Mouse (Mus musculus) activated CD4-positive, CD25-positive, alpha-beta regulatory T cell, adult 4 months (primary cell): ENCODE data around the gene Ptprm. TPM values are rescaled to one million over a fixed set of nuclear protein-coding genes. Genes with fewer than 3 reads are reported as not detected.

Source experiments
- ATAC-seq: one replicate; pipeline ENCODE4 v1.8.0; 2017
- polyA plus RNA-seq, 2 experiments: library from polyadenylated mRNA; unstranded; fragments of 100-300 nt; shearing (Covaris generic); gene quantifications; one replicate each; pipeline ENCODE4 v1.2.1; 2017

Ptprm gene
- polyA plus RNA-seq, 2 experiments from 2014 or later: not detected

DNA sequence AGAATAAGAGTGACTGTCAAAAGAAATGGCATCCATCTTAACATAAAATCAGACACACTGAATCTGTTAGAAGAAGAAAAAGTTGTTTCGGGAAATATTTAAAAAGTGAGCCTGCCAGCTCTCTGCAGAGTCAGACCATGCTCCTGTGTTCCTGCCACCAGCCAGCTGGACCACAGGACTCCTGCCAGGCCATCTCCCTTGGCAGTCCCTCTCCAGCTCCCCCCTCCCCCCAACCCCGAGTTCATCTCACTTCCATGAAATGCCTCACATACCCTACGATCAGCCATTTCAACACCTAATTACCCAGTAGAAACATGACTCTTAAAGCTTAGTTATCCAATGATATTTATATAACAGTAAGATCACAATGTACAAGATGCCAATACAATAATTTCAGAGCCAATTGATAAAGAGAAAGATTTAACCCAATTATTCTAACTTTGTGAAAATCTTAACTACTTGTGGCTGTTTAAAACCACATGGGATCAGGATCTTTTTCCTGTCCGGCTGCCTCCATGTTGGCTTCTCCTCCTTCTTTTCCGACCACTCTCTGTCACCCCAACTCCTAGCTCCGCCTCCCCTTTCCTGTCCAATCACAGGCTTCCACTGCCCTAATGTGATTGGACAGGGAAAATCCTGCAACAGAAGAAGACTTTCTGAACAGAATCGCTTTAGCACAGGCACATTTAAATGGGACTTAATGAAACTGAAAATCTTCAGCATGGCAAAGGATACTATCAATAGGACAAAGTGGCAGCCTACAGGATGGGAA lies 716.1 kb downstream of the Ptprm start:
- ATAC-seq: no peak

DNA sequence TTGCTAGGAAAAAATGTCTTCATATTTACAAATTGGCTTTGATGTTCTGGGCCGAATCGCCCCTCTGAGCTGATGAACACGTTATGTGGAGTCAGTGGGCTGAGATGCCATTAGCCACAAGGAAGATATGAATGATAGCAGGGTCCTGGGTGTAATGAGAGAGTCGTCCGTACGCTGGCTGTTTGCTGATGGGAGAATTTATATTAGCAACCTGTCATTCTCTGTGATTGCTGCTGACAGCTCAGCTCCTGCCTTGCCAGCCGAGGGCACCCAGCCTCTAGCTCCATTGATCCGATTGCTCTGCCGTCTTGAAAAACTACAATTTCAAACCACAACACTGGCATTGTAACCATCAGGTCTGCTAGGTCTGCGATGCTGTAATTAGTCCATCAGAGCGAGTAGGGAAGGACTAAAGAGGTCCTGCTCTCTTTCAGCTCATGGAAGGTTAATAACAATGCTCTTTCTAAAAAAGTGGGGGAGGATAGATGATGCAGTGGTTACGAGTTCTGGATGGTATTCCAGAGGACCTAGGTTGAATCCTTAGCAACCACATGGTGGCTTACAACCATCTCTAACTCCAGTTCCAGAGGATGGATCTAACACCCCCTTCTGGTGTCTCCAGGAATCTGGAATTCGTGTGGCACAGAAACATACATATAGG lies 734.1 kb downstream of the Ptprm start:
- ATAC-seq: no peak

GRCm38 (mm10) chr17:66619255-66619826 lies 734.9 kb downstream of the Ptprm start:
- no peak for ATAC-seq
